Mouse (Mus musculus): ENCODE data around the gene 2900026A02Rik. TPM values are rescaled to one million over a fixed set of nuclear protein-coding genes. Genes with fewer than 3 reads are reported as not detected.

The 2900026A02Rik gene
- polyA plus RNA-seq, 1 experiment: 29.0 TPM

GRCm38 (mm10) chr5:113097551-113097950 is 123.5 kb downstream of the 2900026A02Rik start:
- H3K4me3 ChIP-seq (ENCODE audit: insufficient read depth, low read length): no peak overlapping the region

GRCm38 (mm10) chr5:113095456-113095855 is 125.6 kb downstream of the 2900026A02Rik start:
- no peaks in the 10 kb centered on the region for H3K4me1 ChIP-seq (ENCODE audit: control insufficient read depth, insufficient read depth, low read length)
- no peak for TF ChIP-seq CTCF (IDR thresholded peaks at IDR 0.05; ENCODE audit: borderline replicate concordance, insufficient read depth, low read length)
- no peak for TF ChIP-seq POLR2A (IDR thresholded peaks at IDR 0.05; ENCODE audit: low read depth, low read length)
- no peak overlapping the region for H3K27ac ChIP-seq (ENCODE audit: insufficient read depth, low read length)
- H3K4me3 ChIP-seq (ENCODE audit: insufficient read depth, low read length): no peak overlapping the region

More at GRCm38 (mm10) chr5:113097551-113097950, 123.5 kb downstream of the 2900026A02Rik start:
- no peak for TF ChIP-seq POLR2A (IDR thresholded peaks at IDR 0.05; ENCODE audit: low read depth, low read length)
- no peak for TF ChIP-seq CTCF (IDR thresholded peaks at IDR 0.05; ENCODE audit: borderline replicate concordance, insufficient read depth, low read length)
- H3K4me1 ChIP-seq (ENCODE audit: control insufficient read depth, insufficient read depth, low read length): no peaks in the 10 kb centered on the region
- H3K27ac ChIP-seq (ENCODE audit: insufficient read depth, low read length): no peak overlapping the region

GRCm38 (mm10) chr5:113092406-113092805 is 128.6 kb downstream of the 2900026A02Rik start:
- H3K27ac ChIP-seq (ENCODE audit: insufficient read depth, low read length): no peak overlapping the region
- TF ChIP-seq CTCF (IDR thresholded peaks at IDR 0.05; ENCODE audit: borderline replicate concordance, insufficient read depth, low read length) (no peak), POLR2A (IDR thresholded peaks at IDR 0.05; ENCODE audit: low read depth, low read length) (no peak)
- no peaks in the 10 kb centered on the region for H3K4me1 ChIP-seq (ENCODE audit: control insufficient read depth, insufficient read depth, low read length)
- H3K4me3 ChIP-seq (ENCODE audit: insufficient read depth, low read length): no peak overlapping the region

DNA sequence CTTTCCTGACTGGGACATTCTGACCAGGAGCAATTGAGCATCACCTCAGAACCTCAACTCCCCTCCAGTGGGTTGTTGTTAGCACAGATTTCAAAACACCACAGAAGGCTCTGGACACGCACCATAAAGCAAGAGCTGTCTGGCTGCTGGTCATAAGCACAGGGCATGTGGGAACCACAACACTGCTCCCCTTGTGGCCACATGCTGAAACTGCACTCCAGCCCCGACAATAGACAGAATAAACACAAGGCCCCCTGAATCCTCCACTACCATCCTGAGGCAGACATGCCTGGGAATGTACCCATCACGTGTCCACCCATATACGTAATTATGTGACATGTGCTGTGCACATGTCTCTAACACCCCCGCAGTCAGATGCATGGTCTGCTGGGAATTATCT is 129.9 kb downstream of the 2900026A02Rik start:
- Histone ChIP-seq H3K27ac (ENCODE audit: insufficient read depth, low read length) (no peak overlapping the region), H3K4me1 (ENCODE audit: control insufficient read depth, insufficient read depth, low read length) (no peaks in the 10 kb centered on the region), H3K4me3 (ENCODE audit: insufficient read depth, low read length) (no peak overlapping the region)
- no peak for TF ChIP-seq POLR2A (IDR thresholded peaks at IDR 0.05; ENCODE audit: low read depth, low read length)
- TF ChIP-seq CTCF (IDR thresholded peaks at IDR 0.05; ENCODE audit: borderline replicate concordance, insufficient read depth, low read length): peak; percentile 71; the same call in 1 of the 2 replicates

DNA sequence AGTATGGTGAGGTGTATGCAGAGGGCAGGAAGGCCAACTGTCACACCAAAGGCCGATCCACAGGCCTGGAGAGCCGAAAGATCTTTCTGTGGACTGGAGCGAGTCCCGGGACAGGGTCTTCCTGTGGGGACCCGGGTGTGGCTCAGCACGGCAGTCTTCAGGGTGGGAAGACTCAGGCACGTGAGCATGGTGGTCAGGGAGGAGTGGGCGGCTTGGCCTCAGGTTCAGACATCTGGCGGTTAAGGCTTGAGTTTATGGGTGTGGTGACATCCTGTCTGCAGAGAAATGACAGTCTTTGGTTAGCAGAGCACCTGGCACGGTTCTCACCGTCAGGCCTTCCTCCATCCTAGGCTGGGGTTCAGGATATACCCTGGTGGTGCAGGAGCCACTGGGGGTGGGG is 130.3 kb downstream of the 2900026A02Rik start:
- no peak for TF ChIP-seq CTCF (IDR thresholded peaks at IDR 0.05; ENCODE audit: borderline replicate concordance, insufficient read depth, low read length)
- no peak for TF ChIP-seq POLR2A (IDR thresholded peaks at IDR 0.05; ENCODE audit: low read depth, low read length)
- Histone ChIP-seq H3K27ac (ENCODE audit: insufficient read depth, low read length) (no peak overlapping the region), H3K4me3 (ENCODE audit: insufficient read depth, low read length) (no peak overlapping the region), H3K4me1 (ENCODE audit: control insufficient read depth, insufficient read depth, low read length) (no peaks in the 10 kb centered on the region)

- no peaks in the 10 kb centered on the region for H3K4me1 ChIP-seq (ENCODE audit: control insufficient read depth, insufficient read depth, low read length)
- H3K27ac ChIP-seq (ENCODE audit: insufficient read depth, low read length): no peak overlapping the region
- no peak for TF ChIP-seq CTCF (IDR thresholded peaks at IDR 0.05; ENCODE audit: borderline replicate concordance, insufficient read depth, low read length)
- TF ChIP-seq POLR2A (IDR thresholded peaks at IDR 0.05; ENCODE audit: low read depth, low read length): no peak
- H3K4me3 ChIP-seq (ENCODE audit: insufficient read depth, low read length): no peak overlapping the region
These were observed 130.9 kb downstream of the 2900026A02Rik start for GRCm38 (mm10) chr5:113090077-113090690.

DNA sequence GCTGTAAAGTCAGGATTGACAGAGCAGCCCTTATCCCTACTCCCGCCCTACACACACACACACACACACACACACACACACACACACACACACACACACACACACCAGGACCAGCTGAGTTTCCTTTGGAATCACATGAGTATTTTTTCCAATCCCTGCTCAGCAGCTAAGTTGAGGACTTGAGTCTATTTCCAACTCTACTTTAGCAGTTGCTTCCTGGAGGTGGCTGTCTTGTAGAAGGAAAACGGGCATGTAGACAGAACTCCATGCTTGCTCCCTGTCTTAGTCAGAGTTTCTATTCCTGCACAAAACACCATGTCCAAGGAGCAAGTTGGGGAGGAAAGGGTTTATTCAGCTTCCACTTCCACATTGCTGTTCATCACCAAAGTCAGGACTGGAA is 133.6 kb downstream of the 2900026A02Rik start:
- TF ChIP-seq POLR2A (IDR thresholded peaks at IDR 0.05; ENCODE audit: low read depth, low read length): no peak
- TF ChIP-seq CTCF (IDR thresholded peaks at IDR 0.05; ENCODE audit: borderline replicate concordance, insufficient read depth, low read length): no peak
- no peak overlapping the region for H3K27ac ChIP-seq (ENCODE audit: insufficient read depth, low read length)

GRCm38 (mm10) chr5:113086990-113087389 is 134.0 kb downstream of the 2900026A02Rik start:
- TF ChIP-seq CTCF (IDR thresholded peaks at IDR 0.05; ENCODE audit: borderline replicate concordance, insufficient read depth, low read length) (no peak), POLR2A (IDR thresholded peaks at IDR 0.05; ENCODE audit: low read depth, low read length) (no peak)
- Histone ChIP-seq H3K4me3 (ENCODE audit: insufficient read depth, low read length) (no peak overlapping the region), H3K4me1 (ENCODE audit: control insufficient read depth, insufficient read depth, low read length) (no peaks in the 10 kb centered on the region), H3K27ac (ENCODE audit: insufficient read depth, low read length) (no peak overlapping the region)

More for the DNA sequence above, 133.6 kb downstream of the 2900026A02Rik start:
- H3K4me3 ChIP-seq (ENCODE audit: insufficient read depth, low read length): no peak overlapping the region
- no peaks in the 10 kb centered on the region for H3K4me1 ChIP-seq (ENCODE audit: control insufficient read depth, insufficient read depth, low read length)

- no peak overlapping the region for H3K4me3 ChIP-seq (ENCODE audit: insufficient read depth, low read length)
- TF ChIP-seq CTCF (IDR thresholded peaks at IDR 0.05; ENCODE audit: borderline replicate concordance, insufficient read depth, low read length) (no peak), POLR2A (IDR thresholded peaks at IDR 0.05; ENCODE audit: low read depth, low read length) (no peak)
- H3K27ac ChIP-seq (ENCODE audit: insufficient read depth, low read length): no peak overlapping the region
- no peaks in the 10 kb centered on the region for H3K4me1 ChIP-seq (ENCODE audit: control insufficient read depth, insufficient read depth, low read length)
These were observed 134.6 kb downstream of the 2900026A02Rik start for GRCm38 (mm10) chr5:113086439-113086838.

GRCm38 (mm10) chr5:113085931-113086330 is 135.1 kb downstream of the 2900026A02Rik start:
- no peak overlapping the region for H3K27ac ChIP-seq (ENCODE audit: insufficient read depth, low read length)
- no peak overlapping the region for H3K4me3 ChIP-seq (ENCODE audit: insufficient read depth, low read length)
- TF ChIP-seq CTCF (IDR thresholded peaks at IDR 0.05; ENCODE audit: borderline replicate concordance, insufficient read depth, low read length): no peak
- no peak for TF ChIP-seq POLR2A (IDR thresholded peaks at IDR 0.05; ENCODE audit: low read depth, low read length)
- H3K4me1 ChIP-seq (ENCODE audit: control insufficient read depth, insufficient read depth, low read length): no peaks in the 10 kb centered on the region
